Mouse (Mus musculus) heart, postnatal 4 days (tissue): ENCODE data around the gene Ankrd36. TPM values are rescaled to one million over a fixed set of nuclear protein-coding genes. Genes with fewer than 3 reads are reported as not detected.
"Not testable (repeated sequence)": the region's sequence is repeated elsewhere in the genome, so short reads cannot be mapped to it uniquely, and the experiment has no call there.

Experiments
- DNase-seq: peaks from one replicate; pipeline ENCODE4 v3.0.0; 2021
- total RNA-seq, 2 experiments: library from RNA; stranded (reverse); gene quantifications; 2 replicates each; pipeline ENCODE4 v1.2.3; 2021

Gene Ankrd36
- not detected for total RNA-seq

DNA sequence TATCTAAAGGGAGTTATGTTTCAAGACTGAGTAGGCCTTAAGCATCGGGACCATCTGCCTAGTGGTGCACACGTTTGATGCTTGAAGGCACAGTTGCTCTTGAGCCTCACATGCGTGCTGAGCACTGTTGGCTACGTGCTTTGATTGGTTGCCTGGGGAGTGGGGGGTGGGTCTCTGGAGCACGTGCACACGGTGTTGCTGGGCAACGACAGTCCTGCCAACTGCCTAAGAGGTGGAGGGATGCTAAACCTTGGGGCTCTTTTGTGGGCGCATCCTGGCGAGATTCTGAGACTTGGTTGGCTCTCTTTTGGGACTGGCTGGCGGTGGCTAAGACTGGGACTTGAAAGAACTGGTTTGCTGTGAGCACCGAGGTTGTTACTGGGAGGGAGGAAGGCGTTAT, at the start of gene Ankrd36:
TSS of gene Ankrd36 (plus strand) at position 211 of the 400 bp plus-strand sequence.
- DNase-seq: no peak

DNA sequence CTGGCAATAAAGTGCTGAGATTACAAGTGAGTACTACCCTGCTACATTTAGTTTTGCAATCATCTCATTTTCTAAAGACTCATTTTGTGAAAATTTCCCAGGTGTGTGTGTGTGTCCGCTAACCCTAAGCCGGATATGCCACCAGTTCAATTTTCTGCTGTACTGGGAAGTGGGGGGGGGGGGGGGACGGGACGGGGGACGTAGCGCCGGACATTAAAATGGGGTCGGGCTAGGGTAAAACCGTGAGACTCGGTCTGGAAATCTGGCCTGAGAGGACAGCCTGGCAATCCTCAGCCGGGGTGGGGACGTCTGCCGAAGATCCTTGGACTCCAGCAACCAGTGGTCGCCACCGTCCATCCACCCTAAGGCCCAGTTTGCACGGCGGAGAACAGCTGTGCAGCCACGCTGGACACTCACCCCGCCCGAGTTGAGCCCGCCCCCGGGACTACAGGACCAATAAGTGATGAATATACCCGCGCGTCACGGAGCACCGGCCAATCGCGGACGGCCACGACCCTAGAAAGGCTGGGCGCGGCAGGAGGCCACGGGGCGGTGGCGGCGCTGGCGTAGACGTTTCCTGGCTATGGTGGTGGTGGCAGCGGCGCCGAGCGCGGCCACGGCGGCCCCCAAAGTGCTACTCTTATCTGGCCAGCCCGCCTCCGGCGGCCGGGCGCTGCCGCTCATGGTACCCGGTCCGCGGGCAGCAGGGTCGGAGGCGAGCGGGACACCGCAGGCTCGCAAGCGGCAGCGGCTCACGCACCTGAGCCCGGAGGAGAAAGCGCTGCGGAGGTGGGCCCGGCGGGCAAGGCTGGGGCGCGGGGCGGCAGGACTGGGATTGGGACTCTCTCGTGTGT, 48.8 kb upstream of the Ankrd36 start, which contains the start of gene Xbp1:
TSS of gene Xbp1 (plus strand) at position 248 of the 854 bp plus-strand sequence.
- DNase-seq: peak; percentile 99

DNA sequence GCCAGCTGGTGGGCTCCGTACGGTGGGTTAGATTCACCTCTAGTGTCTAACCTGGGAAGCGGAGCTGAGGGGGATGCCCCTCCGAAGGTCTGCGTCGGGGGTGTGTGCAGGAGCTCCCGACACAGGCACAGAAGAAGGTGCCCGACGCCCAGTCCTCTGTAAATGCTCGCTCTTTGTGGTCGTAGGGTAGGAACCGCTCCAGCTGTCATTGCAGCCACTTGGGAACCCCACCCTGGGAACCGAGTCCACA, 48.3 kb upstream of the Ankrd36 start:
- DNase-seq: no peak

DNA sequence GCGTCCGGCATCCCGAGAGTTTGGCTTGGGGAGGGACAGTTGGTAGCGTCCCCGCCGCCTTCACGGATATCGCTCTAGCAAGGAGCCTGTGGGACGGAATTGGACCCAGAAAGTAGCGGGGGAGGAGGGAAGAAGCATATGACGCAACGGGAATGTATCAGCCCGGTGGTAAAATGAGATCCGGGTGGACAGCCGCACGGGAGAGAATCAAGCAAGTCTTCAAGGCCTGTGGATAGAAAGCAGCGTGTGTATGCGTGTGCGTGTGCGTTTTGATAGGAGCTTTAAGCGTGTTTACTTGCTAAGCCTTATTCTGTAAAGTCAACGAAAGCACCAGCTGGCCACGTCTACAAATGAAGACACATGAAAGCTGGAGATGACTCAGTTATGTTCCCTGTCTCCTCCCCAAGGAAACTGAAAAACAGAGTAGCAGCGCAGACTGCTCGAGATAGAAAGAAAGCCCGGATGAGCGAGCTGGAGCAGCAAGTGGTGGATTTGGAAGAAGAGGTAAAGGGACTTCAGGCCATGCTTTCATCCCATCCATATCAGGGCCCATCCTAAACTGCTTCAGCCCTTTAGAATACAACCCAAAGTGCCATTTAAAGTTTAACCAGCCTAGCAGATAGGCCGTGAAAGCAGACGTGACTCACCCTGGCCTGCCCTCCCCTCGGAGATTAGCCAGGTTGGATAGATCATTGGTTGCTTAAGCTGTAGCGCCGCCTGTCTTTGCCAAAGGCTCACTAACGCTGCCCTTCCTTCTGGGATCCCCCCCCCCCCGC, 47.8 kb upstream of the Ankrd36 start:
- peak; percentile 76 for DNase-seq

DNA sequence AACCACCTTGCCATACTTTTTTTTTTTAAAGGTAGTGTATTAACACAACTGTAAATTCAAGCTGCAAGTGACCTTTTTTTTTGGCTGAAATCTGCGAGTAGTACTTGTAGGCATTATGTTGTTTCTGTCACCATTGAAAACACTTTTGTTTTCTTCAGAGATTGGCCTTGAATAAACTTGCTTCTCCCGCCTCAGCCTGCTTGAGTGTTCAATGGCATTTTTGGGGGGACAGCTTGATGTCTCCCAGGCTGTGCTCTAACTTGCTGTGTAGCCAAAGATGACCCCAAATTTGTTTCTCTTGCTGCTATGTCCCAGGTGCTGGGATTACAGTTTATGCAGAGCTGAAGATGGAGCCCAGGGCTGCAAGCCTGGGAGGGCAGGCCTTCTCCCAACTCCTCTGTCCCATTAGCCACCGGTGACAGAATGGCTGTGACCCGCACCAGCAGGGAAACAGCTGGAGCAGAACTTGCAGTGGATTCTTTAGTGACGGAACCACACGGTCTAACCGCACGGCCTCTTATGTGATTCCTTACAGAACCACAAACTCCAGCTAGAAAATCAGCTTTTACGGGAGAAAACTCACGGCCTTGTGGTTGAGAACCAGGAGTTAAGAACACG, 46.6 kb upstream of the Ankrd36 start:
- DNase-seq: no peak

DNA sequence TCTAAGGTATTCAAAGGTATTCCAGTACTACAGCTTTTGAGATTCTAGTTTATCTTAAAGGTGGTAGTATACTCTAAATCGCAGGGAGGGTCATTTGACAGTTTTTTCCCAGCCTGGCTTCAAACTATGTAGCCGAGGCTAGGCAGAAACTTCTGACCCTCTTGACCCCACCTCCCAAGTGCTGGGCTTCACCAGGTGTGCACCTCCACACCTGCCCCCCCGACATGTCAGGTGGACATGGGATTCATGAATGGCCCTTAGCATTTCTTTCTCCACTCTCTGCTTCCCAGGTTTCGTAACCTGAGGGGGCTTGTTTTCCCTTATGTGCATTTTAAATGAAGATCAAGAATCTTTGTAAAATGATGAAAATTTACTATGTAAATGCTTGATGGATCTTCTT, 44.1 kb upstream of the Ankrd36 start:
- no peak for DNase-seq

DNA sequence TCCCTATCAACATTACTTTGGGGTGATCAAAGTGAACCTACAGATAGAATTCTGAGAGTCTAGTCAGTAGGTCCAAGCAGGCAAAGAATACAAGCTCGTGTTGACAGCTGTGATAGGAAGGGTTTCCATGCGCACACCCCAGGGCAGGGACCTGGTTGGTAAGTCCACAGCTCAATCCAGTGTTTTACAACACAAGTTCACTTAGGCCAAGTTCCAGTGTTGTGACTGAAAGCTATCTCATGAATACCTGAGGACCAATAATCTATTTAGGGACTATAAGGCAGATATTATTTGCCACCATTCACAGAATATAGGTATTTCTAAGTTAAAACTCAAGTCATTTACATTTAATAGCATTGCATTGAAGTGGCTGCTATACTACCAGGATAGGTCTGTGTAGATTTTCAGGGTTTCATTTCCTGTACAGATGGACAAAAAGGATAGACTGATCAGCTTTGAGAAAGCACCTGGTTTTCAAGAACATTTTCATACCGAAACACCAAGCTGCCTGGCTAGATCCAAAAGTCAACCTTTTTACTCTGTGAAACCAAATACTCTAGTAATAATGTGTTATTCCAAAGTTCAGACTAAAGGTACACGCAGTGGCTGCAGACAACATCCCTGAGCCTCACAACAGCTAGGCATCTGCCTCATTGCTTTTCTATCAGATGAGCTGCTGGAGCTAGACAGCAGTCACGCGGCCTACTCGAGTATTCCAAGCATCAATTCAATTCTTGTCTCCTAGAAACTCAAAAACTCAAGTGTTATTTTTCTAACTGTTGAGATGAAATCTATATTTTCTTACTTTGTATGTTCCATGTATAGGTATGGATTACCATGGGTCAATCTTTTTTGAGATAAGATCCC, 42.7 kb upstream of the Ankrd36 start:
- no peak for DNase-seq

DNA sequence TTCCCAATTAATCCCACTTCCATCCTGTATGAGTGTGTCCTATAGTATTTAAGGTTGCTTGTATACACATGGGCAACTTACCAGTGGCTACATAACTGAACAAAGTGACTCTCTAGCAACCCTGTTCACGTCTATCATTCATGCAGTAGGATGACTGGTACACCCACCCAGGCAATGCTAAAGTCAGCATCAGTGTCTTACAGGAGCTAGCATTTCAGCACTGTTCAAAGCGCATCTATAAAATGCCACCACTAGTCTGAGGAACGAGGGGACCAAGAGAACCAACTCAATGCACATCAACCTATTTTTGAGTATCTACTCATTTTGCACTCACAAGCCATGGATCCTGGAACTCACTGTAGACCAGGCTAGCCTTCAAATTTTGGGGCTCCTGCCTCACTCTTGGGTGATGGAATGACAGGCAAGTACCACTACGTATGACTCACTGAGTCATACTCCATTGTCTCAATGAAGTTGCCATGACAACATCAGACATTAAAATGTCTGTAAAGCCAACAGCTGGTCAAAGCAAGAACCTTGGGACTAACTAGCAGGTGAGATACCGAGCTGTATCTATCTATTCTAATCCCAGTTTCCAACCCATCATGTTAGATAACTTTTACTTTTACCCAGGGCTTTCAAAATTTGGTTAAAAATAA, 41.5 kb upstream of the Ankrd36 start:
- DNase-seq: no peak

DNA sequence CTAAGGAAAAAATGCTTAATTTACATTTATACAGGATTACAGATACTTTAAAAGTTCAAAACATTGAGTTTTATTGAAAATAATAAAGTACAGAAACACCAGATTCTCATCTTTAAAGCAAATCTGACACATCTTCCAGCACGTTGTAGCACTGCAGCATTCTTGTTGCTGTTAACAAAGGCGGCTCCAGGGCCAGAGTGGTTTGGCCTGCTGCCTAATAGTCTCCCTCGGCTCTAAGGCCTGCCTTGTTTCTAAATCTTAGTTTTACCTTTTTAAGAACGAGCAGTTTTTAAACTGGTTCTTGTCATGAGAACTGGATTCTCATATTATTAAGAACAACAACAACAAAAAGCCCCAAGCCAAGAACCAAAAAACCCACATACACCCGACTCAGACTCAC, 40.6 kb upstream of the Ankrd36 start:
- DNase-seq: no peak

DNA sequence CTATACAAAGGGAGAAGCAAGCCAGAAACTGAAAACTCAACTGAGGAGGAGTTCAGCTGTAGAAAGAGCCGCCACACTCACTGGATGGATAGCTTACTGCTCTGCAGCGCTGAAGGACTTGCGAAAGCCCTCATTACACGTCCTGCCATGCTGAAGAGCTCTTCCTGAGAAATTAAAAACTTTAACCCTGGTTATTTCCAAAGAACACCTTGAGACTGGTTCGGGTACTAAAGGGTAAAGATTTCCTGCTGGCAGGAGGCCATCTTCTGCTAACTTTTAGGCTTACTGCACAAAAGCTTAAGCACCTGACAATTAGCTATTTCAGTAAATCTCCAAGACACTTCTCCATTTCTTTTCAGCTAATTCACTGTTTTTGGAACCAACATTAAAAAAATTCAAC, 39.3 kb upstream of the Ankrd36 start:
- DNase-seq: no peak

DNA sequence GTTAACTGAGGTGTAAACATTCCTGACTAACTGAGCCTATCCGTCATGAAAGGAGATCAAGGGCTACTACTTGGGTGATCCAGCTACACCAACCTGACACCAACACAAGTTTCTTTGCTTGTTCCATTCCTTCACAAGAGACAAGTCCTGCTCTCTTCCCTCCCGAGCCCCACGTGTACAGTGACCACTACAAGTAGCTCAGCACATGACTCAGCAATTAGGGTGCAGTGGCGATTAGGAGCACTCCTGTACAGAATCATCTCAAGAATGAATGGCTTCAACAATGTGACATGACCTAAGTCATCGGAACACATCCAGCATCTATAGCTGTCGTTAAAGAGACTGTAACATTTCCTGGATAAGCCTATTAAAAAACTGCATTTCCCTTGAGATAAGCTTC, 38.8 kb upstream of the Ankrd36 start:
- no peak for DNase-seq

DNA sequence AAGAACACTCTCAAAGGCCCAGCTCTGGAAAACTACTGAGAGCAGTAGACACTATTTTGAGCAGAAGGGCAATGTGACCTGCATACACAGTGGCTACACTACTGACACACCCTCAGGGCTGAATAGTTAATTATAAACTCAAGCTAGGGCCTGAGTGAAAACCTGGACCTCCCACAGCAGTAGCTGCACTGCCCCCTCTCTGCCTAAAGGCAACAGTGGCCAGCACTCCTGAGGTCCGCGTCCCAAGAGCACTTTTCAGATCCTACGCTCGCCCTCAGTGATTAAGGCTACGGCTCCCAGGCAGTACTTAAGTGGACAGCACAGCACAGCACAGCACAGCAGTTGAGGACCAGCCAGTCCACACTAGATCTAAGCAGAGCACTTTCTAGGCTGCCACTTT, 36.4 kb upstream of the Ankrd36 start:
- DNase-seq: no peak

DNA sequence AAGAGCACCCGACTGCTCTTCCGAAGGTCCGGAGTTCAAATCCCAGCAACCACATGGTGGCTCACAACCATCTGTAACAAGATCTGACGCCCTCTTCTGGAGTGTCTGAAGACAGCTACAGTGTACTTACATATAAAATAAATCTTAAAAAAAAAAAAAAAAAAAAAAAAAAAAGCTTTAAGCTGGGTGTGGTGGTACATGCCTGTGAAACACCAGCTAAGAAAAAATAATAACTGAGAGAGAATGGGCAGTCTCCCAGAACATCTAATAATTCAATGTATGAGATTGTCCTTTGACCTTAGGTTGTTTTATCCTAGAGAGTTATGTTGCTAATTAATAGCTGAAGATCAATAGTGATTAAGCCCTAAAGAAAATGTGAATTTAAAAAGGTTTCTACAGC, 32.0 kb upstream of the Ankrd36 start:
- not testable (repeated sequence) for DNase-seq

DNA sequence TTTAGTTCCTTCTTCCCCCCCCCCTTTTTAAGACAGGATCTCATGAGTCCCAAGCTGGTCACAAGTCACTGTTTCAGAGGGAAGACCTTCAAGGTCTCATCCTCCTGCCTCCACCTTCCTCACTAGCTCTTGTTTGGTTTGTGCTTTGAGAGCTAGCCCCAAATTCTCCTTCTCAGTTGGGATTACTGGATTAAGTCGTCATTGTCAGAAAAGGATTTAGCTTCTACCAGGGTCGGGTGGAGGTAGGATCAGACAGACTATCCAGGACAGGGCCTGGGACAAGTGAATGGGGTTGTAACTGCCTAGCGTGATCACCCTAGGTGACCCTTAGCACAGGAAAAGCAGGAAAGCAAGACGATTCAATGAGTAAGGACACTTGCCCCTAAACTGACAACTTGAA, 29.2 kb upstream of the Ankrd36 start:
- no peak for DNase-seq

DNA sequence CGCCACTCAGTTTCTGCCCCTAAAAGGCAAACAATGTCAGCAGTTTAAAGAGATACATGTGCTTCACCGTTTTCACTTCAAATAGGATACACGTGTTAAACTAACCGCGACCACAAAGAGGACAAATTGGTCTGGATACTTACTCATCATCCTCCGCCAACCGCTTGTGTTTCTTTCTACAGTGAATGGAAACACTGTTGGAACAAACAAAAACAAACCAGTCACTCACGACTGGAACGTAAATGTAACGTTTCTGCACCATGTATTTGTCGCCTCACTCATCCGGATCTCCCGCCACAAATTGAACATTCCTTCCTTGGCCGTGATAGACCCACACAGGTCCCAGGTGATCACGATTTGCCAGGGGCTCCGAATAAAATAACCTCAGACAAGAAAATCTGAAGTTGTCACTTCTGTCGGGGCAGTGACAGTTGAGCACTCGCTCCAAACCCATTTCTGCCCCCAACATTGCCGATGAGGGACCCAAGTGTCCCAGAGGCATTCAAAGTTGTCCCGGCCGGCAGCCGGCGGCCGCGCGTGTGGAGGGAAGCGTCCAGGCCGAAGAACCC, 28.2 kb upstream of the Ankrd36 start:
- no peak for DNase-seq

DNA sequence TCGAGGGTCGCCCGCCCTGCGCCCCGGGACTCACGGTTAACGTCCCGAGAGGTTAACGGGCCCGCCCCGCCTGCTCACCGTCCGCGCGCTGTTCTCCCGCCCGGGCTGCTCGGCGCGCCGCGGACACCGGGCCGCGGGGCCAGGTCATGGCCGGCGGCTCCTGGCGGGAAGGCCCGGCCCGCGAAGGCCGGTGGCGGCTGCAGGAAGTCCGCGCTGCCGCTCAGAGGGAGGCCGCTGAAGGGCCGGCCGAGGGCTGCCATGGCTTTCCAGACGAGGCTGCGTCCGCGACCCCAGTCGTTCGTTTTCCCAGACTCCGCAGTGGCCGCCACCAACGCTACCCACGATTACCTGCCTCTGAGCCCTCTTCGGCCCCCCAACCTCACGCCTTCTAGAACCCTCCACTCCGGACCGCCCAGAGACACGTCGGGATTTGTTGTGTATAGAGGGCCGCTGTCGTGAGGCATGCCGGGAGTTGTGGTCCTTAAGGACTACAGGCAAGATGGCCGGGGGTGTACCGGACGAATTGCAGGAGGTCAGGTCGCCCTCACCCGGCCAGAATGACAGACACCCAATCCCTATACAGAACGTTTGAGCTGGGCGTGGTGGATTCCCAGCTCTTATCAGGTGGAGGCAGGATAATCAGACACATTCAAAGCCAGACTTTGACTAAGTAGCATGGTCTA, 27.5 kb upstream of the Ankrd36 start, which contains the start of gene Ccdc117:
TSS of gene Ccdc117 (minus strand) at position 389 of the 683 bp plus-strand sequence.
- peak; percentile 89 for DNase-seq

DNA sequence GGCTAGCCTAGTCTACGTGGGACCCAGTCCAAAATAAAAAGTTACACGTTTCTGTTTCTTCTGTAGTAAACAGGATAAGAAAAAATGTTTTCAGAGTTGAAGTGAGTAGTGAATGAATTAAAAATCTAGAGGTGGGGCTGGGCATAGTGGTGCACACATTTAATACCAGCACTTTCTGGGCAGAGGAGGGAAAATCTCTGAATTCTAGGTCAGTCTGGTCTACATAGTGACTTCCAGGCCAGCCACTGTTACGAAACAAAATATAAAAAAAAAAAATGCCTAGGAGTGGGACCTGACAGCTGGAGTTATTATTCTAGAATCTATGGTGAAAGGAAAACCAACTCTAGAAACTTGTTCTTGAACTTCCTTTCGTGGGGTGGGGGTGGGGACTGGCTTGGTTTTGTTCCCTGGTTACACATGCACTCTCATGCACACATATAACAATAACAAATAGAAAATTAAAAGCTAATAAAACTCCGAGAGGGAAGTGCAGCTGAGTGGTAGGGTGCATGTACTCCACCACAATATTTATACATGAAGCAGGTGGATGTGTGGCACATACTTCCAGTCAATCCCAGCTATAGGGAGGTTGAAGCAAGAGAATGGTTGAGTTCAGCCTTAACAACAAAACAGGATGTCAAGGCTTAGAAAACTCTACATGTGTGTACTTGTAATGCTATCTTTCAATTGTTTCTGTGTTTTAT, 26.9 kb upstream of the Ankrd36 start:
- no peak for DNase-seq

DNA sequence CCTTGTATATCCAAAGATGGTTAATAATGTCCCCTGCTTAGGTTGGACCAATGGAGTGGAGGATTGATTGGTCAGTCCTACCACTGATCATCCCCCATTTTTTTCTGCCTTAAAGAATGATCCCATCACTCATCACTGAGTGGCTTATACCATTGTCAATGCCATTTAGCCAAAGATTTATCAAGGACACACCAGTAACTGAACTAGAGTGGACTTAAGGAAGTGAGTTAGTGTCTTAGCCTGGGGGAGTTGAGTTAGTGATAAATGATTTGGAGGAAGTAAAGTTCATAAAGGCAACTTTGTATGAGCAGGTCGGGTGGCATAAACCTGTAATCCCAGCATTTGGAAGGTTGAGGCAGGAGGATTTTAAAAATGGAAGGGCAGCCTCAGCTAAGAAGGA, 26.2 kb upstream of the Ankrd36 start:
- DNase-seq: no peak

DNA sequence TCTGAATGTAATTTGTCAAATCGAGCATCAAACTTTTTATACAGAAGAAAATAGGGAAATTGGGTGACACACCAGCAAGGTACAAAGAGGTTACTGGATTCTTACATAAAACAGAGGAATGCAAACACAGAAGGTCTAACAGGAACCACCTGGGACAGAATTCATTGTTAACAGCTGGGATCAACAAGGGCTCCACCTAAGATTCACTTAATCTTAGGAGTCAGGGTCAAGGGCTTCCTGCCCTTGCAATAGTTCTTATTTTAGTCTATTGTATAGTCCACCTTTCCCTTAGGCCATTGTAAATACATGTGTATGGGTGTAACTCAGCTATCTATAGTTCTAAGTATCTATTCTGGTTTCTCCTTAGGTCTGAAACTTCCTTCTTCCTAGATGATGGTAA, 24.8 kb upstream of the Ankrd36 start:
- not testable (repeated sequence) for DNase-seq

DNA sequence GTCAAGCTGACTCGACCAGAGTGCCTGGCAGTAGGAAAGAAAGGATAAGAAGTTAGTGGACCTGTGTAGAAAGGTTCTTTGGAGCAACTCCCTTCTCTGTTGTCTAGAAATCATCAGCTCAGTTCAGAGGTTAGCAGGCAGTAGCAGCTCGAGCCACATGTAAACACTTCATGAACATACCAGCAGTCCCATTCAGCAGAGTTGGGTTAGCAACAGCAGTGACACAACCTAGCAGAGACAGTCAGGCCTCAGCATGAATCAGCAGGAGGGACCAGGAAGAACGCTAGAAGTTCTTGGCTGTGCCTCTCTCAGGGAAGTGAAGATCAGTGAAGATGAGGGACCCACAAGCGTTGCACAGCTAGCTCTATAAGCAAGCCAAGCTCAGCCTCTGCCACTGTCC, 24.0 kb upstream of the Ankrd36 start:
- no peak for DNase-seq
